Mouse (Mus musculus) hindbrain, embryonic 12.5 days (tissue): ENCODE measurements around the gene Hif1an. TPM values are rescaled to one million over a fixed set of nuclear protein-coding genes. Genes with fewer than 3 reads are reported as not detected.

Experiments used
- ATAC-seq: fragments of 200-750 bp; cut with Nextera tagmentation; 2 replicates; pipeline ENCODE4 v1.8.0; 2017; ENCODE audit warnings: moderate TSS enrichment; ENCODE audit not compliant: low FRiP score
- H3K27ac ChIP-seq: fragments of 300-500 bp; sonication (generic); 2 replicates; pipeline ENCODE4 v1.5.1; 2016; ENCODE audit warnings: mild to moderate bottlenecking
- H3K27me3 ChIP-seq: fragments of 300-500 bp; sonication (generic); 2 replicates; pipeline ENCODE4 v1.6.1; 2016; ENCODE audit warnings: mild to moderate bottlenecking
- H3K36me3 ChIP-seq: fragments of 300-500 bp; sonication (generic); 2 replicates; pipeline ENCODE4 v1.6.1; 2016; ENCODE audit warnings: mild to moderate bottlenecking
- H3K4me1 ChIP-seq: fragments of 300-500 bp; sonication (generic); 2 replicates; pipeline ENCODE4 v1.6.1; 2016
- H3K4me2 ChIP-seq: fragments of 300-500 bp; sonication (generic); replicated peaks from 2 replicates; pipeline ENCODE4 v1.6.1; 2016; ENCODE audit warnings: mild to moderate bottlenecking
- H3K4me3 ChIP-seq: fragments of 300-500 bp; sonication (generic); 2 replicates; pipeline ENCODE4 v1.5.1; 2016; ENCODE audit warnings: mild to moderate bottlenecking
- H3K9ac ChIP-seq: fragments of 300-500 bp; sonication (generic); 2 replicates; pipeline ENCODE4 v1.6.1; 2016; ENCODE audit warnings: mild to moderate bottlenecking, moderate library complexity
- H3K9me3 ChIP-seq: fragments of 300-500 bp; sonication (generic); replicated peaks from 2 replicates; pipeline ENCODE4 v1.6.1; 2016; ENCODE audit warnings: mild to moderate bottlenecking
- WGBS: fragments of 180-500 bp; shearing (Covaris S2); methylation state at CpG from one replicate; pipeline ENCODE4 v1.1.7; 2016; 5-methylcytosine and 5-hydroxymethylcytosine counted together
- polyA plus RNA-seq: library from polyadenylated mRNA; unstranded; fragments of >200 nt; fragmentation: Nextera tagmentation; extraction: Ambion mirVana; gene quantifications from 2 replicates; pipeline ENCODE4 v1.2.1, GENCODE M21; 2016

Hif1an gene
- polyA plus RNA-seq, 1 experiment from 2014 or later: 42.0 TPM

DNA sequence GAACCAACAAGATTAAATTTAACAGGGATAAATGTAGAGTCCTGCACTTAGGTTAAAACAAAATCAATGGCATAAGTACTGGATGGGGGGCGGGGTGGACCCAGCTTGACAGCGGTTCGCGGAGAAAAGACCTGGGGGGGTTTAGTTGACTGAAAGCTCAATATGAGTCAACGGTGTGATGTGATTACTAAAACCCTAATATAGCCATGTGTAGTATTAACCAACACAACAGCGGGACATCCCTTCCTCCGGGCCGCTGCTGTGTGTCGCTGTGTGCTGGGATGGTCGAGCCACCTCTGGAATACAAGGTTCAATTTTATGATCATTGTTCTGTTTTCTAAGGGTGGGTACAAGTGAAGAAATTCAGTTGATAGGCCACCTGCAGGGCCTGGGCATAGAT lies 19.5 kb downstream of the Hif1an start:
- H3K9ac ChIP-seq: no peak overlapping the region
- no peaks in the 10 kb centered on the region for H3K9me3 ChIP-seq
- no peaks in the 10 kb centered on the region; the same call in 1 of the 2 replicates for H3K4me1 ChIP-seq
- no peaks in the 10 kb centered on the region for H3K36me3 ChIP-seq
- H3K27me3 ChIP-seq: peaks cover 32% of the 10 kb centered on the region
- no peak overlapping the region for H3K4me2 ChIP-seq
- WGBS: 81% methylated on average over 10 of the region's 10 CpGs
- no peak overlapping the region for H3K4me3 ChIP-seq
- no peak overlapping the region for H3K27ac ChIP-seq
- ATAC-seq: peak; percentile 41

DNA sequence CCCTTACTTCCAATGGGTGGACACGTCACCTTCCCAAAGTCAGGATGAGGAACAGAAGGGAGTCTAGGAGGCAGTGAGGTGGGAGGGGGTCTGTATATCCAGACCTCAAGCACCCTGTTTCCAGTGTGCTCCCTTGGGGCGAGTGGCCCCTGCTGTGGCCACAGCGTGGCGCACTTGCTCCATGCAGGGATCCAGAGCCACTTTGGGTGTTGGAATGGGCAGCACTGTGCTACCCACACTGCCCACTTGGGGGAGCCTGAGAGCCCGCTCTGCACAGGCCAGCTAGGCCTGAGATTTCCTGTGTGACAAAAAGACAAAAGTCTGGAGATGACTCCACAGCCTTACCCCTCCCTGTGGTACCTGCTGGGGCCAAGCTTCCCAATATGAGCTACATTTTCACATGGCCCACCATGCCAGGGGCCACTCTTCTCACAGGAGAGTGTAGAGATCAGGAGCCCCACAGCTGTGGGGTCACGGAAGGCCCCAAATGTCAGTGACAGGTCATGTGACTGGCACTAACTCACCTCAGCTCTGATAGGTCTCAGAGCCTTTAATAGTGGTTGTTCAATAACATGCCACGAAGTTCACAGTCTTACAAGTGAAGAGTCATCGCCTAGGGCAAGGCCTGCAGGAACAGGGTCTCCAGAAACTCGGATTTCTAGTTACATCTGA lies 20.1 kb downstream of the Hif1an start:
- no peak overlapping the region for H3K9ac ChIP-seq
- no peaks in the 10 kb centered on the region; the same call in 1 of the 2 replicates for H3K4me1 ChIP-seq
- no peaks in the 10 kb centered on the region for H3K9me3 ChIP-seq
- no peak overlapping the region for H3K27ac ChIP-seq
- 35% methylated on average over 9 of the region's 9 CpGs for WGBS
- H3K36me3 ChIP-seq: no peaks in the 10 kb centered on the region
- H3K4me3 ChIP-seq: no peak overlapping the region
- peak; percentile 83 for ATAC-seq
- peaks cover 36% of the 10 kb centered on the region for H3K27me3 ChIP-seq
- no peak overlapping the region for H3K4me2 ChIP-seq

DNA sequence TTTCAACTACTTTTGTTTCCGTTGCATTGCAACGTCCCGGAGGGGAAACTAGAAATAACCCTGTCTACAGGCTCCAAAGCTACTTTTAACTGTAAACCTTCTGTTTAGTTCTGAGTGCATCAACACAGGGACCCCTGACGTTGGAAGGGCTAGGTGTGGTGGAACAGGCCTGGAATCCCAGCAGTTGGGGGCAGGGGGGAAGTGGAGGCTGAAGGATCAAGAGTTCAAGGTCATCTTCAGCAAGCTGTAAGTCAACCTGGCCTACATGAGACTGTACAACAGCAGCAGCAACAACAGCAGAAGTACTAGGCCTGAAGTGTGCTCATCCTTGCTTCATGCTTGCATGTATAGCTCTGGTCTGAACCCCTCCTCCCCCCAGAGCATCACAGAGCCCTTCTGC lies 25.4 kb downstream of the Hif1an start:
- 30% methylated on average over 4 of the region's 4 CpGs for WGBS
- H3K36me3 ChIP-seq: no peaks in the 10 kb centered on the region
- ATAC-seq: no peak
- H3K9ac ChIP-seq: no peak overlapping the region
- 0 out of 2 replicates have a peak, but pooled peaks cover 9% of the 10 kb centered on the region for H3K4me1 ChIP-seq
- H3K27me3 ChIP-seq: peaks cover 39% of the 10 kb centered on the region
- no peak overlapping the region for H3K27ac ChIP-seq
- no peak overlapping the region for H3K4me2 ChIP-seq
- H3K9me3 ChIP-seq: no peaks in the 10 kb centered on the region
- H3K4me3 ChIP-seq: no peak overlapping the region

DNA sequence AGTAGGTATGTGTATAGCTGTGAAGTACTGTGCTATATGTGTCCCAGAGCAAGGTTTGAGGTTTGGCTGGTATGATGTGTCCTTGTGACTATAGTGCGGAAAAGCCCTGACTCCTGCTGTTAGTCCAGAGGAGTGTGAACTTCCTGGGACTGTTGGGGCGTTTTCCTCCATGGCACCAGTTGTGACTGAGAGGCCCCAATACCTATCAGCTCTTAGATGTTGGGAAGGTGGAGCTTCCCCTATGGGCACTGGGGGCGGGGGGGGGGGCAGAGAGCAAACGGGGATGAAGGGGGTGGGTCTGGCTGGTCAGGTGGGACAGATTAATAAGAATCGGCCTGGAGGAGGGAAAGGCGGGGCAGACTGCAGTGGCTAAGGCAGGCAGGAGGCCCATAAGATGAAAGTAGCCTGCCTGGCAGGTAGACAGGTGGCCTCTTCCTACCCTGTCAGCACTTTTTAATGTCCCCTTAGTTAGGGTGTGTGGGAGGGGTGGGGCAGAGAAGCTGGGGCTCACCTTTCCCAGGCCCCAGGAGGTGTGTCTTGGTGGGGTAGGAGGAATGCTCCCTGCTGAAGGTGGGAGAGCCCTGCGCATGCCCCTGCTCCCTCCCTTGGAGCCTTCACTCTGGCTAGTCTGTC lies 27.1 kb downstream of the Hif1an start:
- 52% methylated on average over 7 of the region's 7 CpGs for WGBS
- peaks cover 28% of the 10 kb centered on the region for H3K27me3 ChIP-seq
- no peak overlapping the region for H3K4me3 ChIP-seq
- no peak overlapping the region for H3K9ac ChIP-seq
- H3K4me2 ChIP-seq: no peak overlapping the region
- H3K9me3 ChIP-seq: no peaks in the 10 kb centered on the region
- H3K36me3 ChIP-seq: no peaks in the 10 kb centered on the region
- 0 out of 2 replicates have a peak, but pooled peaks cover 9% of the 10 kb centered on the region for H3K4me1 ChIP-seq
- H3K27ac ChIP-seq: no peak overlapping the region
- ATAC-seq: no peak

DNA sequence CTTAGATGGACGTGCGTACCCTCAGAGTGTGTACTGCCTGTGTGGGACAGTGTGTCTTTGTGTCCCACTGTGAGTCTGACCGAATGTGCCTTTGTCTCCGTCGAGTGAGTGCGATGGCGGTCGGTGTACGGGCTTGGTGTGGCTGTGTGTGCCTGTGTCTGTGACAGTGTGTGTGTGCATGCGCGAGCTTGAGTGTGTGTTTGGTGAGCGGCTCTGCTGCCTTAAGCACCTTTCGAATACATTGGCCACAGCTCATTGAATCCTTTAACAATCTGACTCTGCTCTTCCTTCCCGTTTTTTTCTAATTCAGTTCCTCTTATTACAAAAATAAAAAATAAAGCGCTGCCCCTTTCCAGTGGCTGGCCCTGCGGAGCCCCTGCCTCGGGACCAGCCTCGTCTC lies 28.3 kb downstream of the Hif1an start:
- 71% methylated on average over 18 of the region's 18 CpGs for WGBS

DNA sequence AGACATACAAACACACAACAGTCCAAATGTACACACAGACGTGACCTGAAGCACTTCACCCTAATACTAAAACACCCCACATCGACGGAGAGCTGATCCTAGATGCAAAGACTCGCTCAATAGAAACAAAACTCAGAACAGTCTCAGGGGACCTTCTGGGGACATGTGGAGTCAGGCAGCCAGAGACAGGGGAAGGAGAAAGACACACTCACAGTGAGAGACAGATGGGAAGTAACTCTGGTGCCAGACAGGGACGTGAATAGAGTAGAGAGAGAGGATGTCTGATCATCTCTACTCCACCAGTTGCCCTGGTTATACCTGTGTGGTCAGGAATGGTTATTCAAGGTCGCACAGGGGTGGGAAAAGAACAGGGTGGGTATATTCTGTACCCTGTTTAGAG lies 29.0 kb downstream of the Hif1an start:
- no peak overlapping the region for H3K4me3 ChIP-seq
- no peak overlapping the region for H3K9ac ChIP-seq
- 71% methylated on average over 6 of the region's 6 CpGs for WGBS
- H3K36me3 ChIP-seq: no peaks in the 10 kb centered on the region
- 0 out of 2 replicates have a peak, but pooled peaks cover 9% of the 10 kb centered on the region for H3K4me1 ChIP-seq
- peak overlapping the region; percentile 31 for H3K27ac ChIP-seq
- peaks cover 12% of the 10 kb centered on the region for H3K27me3 ChIP-seq
- H3K9me3 ChIP-seq: no peaks in the 10 kb centered on the region
- no peak for ATAC-seq
- no peak overlapping the region for H3K4me2 ChIP-seq

More for the DNA sequence above, 28.3 kb downstream of the Hif1an start:
- no peak; the same call in 1 of the 2 replicates for ATAC-seq
- Histone ChIP-seq H3K4me3 (no peak overlapping the region), H3K9me3 (no peaks in the 10 kb centered on the region), H3K4me1 (0 out of 2 replicates have a peak, but pooled peaks cover 9% of the 10 kb centered on the region), H3K36me3 (no peaks in the 10 kb centered on the region), H3K27me3 (peaks cover 18% of the 10 kb centered on the region), H3K9ac (no peak overlapping the region), H3K4me2 (no peak overlapping the region), H3K27ac (peak overlapping the region; percentile 31)

DNA sequence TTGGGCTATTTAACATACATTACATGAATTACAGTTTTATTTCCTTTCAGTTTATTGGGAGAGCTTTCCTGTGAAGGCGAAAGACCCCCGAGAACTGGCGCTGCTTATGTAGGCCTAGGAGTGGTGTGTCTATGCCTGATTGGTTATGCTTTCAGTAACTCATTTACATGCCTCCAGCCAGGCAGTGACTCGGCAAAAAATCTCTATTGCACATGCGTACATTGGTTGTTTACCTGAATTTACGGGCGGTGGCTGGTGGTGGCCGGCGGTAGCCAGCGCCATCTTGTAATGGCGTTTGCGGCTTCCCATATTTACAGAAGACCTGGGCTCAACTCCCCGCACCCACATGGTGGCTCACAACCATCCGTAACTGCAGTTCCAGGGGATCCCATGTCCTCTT lies 31.5 kb downstream of the Hif1an start:
- WGBS: 94% methylated on average over 14 of the region's 14 CpGs
- no peaks in the 10 kb centered on the region for H3K9me3 ChIP-seq

DNA sequence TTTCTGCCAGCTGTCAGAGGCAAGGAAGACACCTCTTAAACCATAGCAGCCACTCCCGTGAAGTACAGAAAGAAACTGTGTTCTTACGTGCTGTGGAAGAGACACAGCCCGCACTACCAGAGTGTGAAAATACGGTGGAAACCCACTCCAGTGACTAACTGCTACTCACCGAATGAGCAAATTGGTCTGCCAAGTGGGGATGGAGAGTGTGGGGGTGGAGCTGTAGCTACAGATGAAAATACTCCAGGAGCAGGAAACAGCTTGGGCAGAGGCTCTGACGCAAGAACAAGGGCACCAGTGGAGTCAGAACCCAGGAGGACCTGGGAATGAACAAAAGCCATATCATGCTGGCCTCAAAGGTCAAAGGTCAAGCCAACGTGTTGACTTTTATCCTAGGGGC lies 55.5 kb downstream of the Hif1an start:
- Histone ChIP-seq H3K9ac (no peak overlapping the region), H3K27ac (no peak overlapping the region), H3K4me3 (no peak overlapping the region), H3K4me2 (no peak overlapping the region), H3K9me3 (no peaks in the 10 kb centered on the region), H3K4me1 (no peaks in the 10 kb centered on the region), H3K36me3 (no peaks in the 10 kb centered on the region), H3K27me3 (0 out of 2 replicates have a peak, but pooled peaks cover 2% of the 10 kb centered on the region)
- ATAC-seq: no peak
- 51% methylated on average over 7 of the region's 7 CpGs for WGBS

More for the DNA sequence above, 31.5 kb downstream of the Hif1an start:
- H3K4me2 ChIP-seq: no peak overlapping the region
- 0 out of 2 replicates have a peak, but pooled peaks cover 9% of the 10 kb centered on the region for H3K4me1 ChIP-seq
- ATAC-seq: no peak
- peaks cover 3% of the 10 kb centered on the region; the same call in 1 of the 2 replicates for H3K27me3 ChIP-seq
- no peak overlapping the region for H3K27ac ChIP-seq
- no peak overlapping the region for H3K9ac ChIP-seq
- no peaks in the 10 kb centered on the region for H3K36me3 ChIP-seq
- no peak overlapping the region for H3K4me3 ChIP-seq

Other genes with a start within 250 kb of the Hif1an start
- gene Scd4, start 229.8 kb upstream of the Hif1an start, polyA plus RNA-seq: 0.07 and 0.10 TPM in 2 replicates
- 7.8 and 10.0 TPM in 2 replicates for gene Scd1, start 155.0 kb upstream of the Hif1an start, polyA plus RNA-seq
- gene Wnt8b, start 69.4 kb upstream of the Hif1an start, polyA plus RNA-seq: 0.87 and 0.93 TPM in 2 replicates
- gene Sec31b, start 17.0 kb upstream of the Hif1an start, polyA plus RNA-seq: 0.70 and 0.71 TPM in 2 replicates
- gene Gm20538, start 10.0 kb upstream of the Hif1an start, polyA plus RNA-seq: not detected in 2 replicates
- gene Ndufb8, start 7.4 kb upstream of the Hif1an start, polyA plus RNA-seq: 400 and 440 TPM in 2 replicates
- 15.1 and 18.6 TPM in 2 replicates for gene Pax2, start 193.2 kb downstream of the Hif1an start, polyA plus RNA-seq